Mouse (Mus musculus) CH12F3 (cell line): Measurements from ENCODE around the gene Itprip.

Experiments
- in situ Hi-C: fragments of 300-500 bp; cut with MboI; formaldehyde crosslinking; loops from 2 replicates; pipeline ENCODE4 v1.14.3; 2020; ENCODE audit warnings: low sequenced_read_pairs

Gene Itprip

GRCm38 (mm10) chr19:47915251-47915650, 3.8 kb downstream of the Itprip start:
- in situ Hi-C loops = no loop called here

- in situ Hi-C loops = no loop called here
Observed at GRCm38 (mm10) chr19:47914191-47914590, 4.9 kb downstream of the Itprip start.

- in situ Hi-C loops = no loop called here
Observed at GRCm38 (mm10) chr19:47913344-47913743, 5.8 kb downstream of the Itprip start.

- in situ Hi-C loops = no loop called here
Observed at GRCm38 (mm10) chr19:47910751-47911150, 8.3 kb downstream of the Itprip start.

- in situ Hi-C loops = no loop called here
Observed at GRCm38 (mm10) chr19:47910117-47910618, 8.9 kb downstream of the Itprip start.

GRCm38 (mm10) chr19:47909387-47910116, 9.5 kb downstream of the Itprip start:
- in situ Hi-C loops = no loop called here

- in situ Hi-C loops = no loop called here
Observed at GRCm38 (mm10) chr19:47908961-47909371, 10.1 kb downstream of the Itprip start.

GRCm38 (mm10) chr19:47907596-47907995, 11.5 kb downstream of the Itprip start:
- in situ Hi-C loops = no loop called here

GRCm38 (mm10) chr19:47905603-47906002, 13.5 kb downstream of the Itprip start:
- in situ Hi-C loops = no loop called here

- in situ Hi-C loops = no loop called here
Observed at GRCm38 (mm10) chr19:47905081-47905480, 14.0 kb downstream of the Itprip start.

GRCm38 (mm10) chr19:47903679-47904078, 15.4 kb downstream of the Itprip start:
- in situ Hi-C loops = no loop called here

GRCm38 (mm10) chr19:47902316-47903201, 16.5 kb downstream of the Itprip start:
- in situ Hi-C loops = no loop called here

- in situ Hi-C loops = no loop called here
Observed at GRCm38 (mm10) chr19:47900558-47900957, 18.5 kb downstream of the Itprip start.

GRCm38 (mm10) chr19:47900012-47900411, 19.1 kb downstream of the Itprip start:
- in situ Hi-C loops = no loop called here

- in situ Hi-C loops = no loop called here
Observed at GRCm38 (mm10) chr19:47898472-47899079, 20.5 kb downstream of the Itprip start.

GRCm38 (mm10) chr19:47893092-47893491, 26.0 kb downstream of the Itprip start:
- in situ Hi-C loops = no loop called here

GRCm38 (mm10) chr19:47891562-47892312, 27.4 kb downstream of the Itprip start:
- in situ Hi-C loops = no loop called here

GRCm38 (mm10) chr19:47890489-47891130, 28.5 kb downstream of the Itprip start:
- in situ Hi-C loops = no loop called here

GRCm38 (mm10) chr19:47888037-47888436, 31.1 kb downstream of the Itprip start:
- in situ Hi-C loops = no loop called here

- in situ Hi-C loops = no loop called here
Observed at GRCm38 (mm10) chr19:47887417-47887816, 31.7 kb downstream of the Itprip start.
